Mouse (Mus musculus) liver, embryonic 14.5 days (tissue): ENCODE results near the gene Alox12b.

Experiments
- CTCF ChIP-seq: IDR thresholded peaks from 2 replicates; pipeline ENCODE4 v1.5.1; 2016; ENCODE audit warnings: antibody characterized with exemption, low read depth, control low read depth
- EP300 ChIP-seq: IDR thresholded peaks from 2 replicates; pipeline ENCODE4 v1.6.1; 2016; ENCODE audit warnings: antibody characterized with exemption, low read depth

- no peak for TF ChIP-seq CTCF
- TF ChIP-seq EP300, result no peak
Observed at GRCm38 (mm10) chr11:69200231-69200630, 43.4 kb downstream of the Alox12b start.
